Mouse (Mus musculus) cerebellum, adult 9-10 months (tissue): Measurements from ENCODE around the gene Ugt1a7c.
"Not testable (repeated sequence)": the region's sequence is repeated elsewhere in the genome, so short reads cannot be mapped to it uniquely, and the experiment has no call there.

Experiments used
- DNase-seq: peaks from one replicate; pipeline ENCODE4 v3.0.0; 2022

Ugt1a7c gene

DNA sequence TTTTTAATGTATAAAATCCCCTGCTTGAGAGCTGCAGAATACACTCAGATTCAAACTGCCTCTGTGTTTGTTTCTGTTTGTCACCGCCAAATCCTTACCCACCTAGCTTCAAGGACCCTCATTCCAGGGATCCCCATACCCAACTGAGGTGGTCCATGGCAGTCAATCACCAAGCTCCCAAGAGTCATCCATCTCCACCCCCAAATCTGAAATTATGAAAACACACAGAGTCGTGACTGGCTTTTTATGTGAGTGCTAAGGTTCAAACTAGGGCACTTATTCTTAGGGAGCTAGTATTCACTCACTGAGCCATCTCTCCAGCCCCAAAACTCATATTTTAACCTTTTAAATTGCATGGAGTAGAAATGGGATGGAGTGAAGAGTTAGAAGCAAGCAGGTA lies 130.4 kb downstream of the Ugt1a7c start:
- not testable (repeated sequence) for DNase-seq

DNA sequence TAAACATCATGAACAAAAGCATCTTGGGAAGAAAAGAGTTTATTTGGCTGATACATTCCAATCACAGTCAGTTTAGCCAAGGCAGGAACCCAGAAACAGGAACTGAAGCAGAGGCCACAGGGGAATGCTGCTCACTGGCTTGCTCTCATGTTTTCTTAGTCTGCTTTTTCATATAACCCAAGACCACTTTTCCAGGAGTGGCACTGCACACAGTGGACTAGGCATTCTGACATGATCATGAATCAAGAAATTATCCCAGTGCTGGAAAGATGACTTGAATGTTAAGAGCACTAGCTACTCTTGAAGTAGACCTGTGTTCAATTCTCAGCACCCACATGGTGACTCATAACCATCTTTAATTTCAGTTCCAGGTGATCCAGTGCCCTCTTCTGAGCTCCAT lies 130.9 kb downstream of the Ugt1a7c start:
- DNase-seq: no peak

DNA sequence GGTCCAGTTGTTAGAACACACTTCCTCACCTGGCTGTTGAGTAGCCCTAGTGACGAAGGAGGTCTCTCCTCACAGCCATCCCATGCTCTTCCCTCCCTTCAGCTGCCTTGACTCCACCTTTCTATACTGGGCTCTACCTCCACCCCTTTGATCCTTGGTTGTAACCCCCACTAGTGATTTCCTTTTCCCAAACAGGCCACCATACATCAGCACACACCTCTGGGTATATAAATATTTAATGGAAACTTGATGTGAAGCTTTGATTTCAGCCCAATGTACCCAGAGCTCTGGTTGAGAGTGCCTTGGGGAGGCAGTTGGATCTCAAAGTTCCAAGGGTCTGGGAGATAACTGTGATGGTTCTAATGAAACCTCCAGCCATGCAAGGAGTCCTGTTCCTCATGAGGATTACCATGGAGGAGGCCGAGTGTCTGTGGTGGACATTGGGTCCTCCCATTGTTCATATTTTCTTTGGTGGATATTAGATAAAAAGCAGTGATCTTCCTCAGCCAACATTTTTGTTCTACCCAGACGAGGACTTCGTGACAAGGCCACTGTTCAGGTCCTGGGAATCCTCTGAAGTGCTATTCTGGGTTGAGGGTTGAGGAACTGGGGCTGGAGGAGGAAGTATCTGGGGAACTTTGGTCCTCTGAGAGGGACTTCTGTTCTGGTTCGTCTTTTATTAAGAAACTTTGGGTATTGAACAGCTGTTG lies 132.0 kb downstream of the Ugt1a7c start, which contains the start of gene Mroh2a:
Gene Mroh2a, plus strand, starts transcription at position 317 of the 710 bp plus-strand sequence.
- no peak for DNase-seq

DNA sequence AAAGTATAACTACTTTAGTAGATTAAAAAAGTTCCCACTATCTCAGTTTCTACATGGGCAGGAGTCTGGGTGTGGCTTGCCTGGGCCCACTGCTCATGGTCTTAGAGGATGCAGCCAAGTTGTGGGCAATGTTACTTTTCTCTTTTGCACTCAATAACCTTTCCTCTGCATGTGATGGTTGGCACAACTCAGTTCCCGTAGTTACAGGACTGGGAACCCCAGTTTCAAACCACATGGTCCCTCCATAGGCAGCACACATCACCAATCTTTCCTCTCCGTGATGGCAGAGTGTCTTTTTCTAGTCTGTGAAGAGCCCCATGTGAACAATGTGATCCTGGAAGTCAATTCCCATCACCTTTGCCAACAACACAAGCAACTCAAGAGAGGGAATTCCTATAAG lies 132.6 kb downstream of the Ugt1a7c start:
- no peak for DNase-seq

DNA sequence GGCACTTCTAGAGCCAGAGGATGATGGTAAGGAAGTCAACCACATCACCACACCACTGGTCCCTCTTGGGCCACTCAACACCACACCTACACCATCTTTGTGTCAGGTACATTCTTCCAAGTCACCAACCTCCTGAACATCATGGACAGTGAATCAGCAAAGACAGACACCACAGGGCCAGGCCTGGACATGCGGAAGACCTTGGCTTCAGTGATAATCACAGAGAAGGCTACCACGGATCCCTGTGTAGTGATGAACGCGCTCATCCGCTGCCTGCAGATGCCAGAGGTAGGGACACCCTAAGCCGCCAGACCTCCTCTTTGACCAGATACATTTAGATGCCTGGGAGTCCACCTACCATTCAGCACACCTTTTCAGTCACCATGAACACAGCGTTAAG lies 133.3 kb downstream of the Ugt1a7c start:
- DNase-seq: no peak

DNA sequence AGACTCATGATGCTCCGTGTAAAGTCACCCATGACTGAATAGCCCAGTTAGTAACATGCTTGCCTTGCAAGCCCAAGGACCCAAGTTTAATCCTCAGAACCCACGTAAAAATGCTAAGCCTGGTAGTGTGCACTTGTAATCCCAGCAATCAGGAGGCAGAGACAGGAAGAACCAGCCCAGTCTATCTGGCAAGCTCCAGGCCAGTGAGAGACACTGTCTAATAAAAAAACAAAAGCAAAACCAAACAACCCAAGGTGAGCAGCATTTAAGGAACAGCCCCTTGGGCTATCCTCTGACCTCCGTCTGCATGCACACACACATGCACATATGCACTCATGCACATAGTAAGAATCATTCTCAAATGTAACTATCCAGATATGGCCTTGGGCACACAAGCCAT lies 134.7 kb downstream of the Ugt1a7c start:
- no peak for DNase-seq

DNA sequence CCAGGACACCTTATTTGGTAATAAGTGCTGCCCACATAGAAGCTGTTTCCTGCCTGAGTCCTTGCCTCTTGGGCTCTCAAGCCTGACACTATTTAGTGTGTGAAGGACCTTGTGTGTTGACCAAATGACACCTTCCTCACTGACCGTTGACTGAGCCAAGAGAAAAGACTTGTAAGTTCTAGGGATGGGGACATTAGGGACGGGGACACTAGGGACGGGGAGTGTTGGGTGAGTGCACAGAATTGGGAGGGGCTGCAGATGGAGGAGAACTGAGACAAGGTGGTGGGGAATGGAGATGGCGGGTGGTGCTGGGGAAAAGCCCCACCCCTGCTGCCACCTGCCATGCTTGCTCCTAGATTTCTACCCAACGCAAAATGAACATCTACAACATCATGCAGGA lies 135.1 kb downstream of the Ugt1a7c start:
- DNase-seq: no peak

DNA sequence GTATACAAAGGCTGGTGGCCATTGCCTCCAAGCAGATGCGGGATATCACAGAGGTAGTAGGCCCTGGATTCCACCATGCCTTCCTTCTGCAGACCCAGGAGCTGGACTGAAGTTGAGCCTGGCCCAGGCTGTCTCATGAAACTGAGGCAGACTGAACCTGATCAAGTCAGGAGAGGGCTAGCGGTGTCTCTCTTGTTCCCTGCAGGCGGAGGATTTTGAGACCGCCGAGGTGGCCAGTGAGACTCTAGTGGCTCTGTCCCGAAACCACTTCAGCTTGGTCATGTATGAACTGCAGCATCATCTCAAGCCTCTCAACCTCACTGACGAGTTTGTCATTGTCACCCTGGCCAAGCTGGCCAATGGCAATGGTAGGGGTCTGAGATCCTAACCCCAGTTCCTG lies 135.6 kb downstream of the Ugt1a7c start:
- no peak for DNase-seq

DNA sequence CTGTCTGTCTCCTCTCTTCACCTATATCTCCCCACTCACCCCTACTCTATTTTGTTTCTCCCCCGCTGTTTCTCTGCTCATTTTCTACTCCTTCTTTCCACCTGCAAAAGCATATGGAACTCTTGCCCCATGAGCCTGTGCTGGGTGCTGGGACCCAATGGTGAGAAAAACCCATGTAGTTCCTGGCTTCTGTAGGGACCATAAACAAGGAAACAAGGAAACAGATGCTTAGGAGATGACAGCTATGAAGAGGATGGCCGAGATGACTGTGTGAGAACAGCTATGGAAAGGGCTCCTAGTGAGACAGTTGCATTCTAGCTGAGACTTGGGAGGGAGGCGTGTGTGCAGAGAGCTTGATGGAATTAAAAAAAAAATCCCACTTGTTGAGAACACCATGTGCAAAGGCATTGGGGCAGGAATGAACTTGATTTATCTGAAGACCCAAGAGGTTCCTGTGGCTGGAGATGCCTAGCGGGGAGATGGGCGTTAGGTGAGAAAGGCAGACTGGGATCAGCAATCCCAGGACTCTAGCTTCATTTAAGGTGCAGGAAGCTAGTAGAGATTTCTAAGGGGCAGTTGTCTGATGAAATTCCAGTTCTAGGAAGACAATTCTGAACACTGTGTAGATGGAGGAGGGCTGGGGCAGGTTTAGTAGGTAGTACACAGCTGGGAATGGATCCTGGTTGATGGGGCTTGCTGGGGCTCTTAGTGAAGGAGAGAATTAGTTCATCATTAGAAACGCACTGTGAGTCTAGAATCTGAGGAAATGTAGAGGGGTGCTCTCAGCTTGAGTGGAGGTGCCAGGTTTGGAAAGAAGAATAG lies 136.3 kb downstream of the Ugt1a7c start:
- no peak for DNase-seq

DNA sequence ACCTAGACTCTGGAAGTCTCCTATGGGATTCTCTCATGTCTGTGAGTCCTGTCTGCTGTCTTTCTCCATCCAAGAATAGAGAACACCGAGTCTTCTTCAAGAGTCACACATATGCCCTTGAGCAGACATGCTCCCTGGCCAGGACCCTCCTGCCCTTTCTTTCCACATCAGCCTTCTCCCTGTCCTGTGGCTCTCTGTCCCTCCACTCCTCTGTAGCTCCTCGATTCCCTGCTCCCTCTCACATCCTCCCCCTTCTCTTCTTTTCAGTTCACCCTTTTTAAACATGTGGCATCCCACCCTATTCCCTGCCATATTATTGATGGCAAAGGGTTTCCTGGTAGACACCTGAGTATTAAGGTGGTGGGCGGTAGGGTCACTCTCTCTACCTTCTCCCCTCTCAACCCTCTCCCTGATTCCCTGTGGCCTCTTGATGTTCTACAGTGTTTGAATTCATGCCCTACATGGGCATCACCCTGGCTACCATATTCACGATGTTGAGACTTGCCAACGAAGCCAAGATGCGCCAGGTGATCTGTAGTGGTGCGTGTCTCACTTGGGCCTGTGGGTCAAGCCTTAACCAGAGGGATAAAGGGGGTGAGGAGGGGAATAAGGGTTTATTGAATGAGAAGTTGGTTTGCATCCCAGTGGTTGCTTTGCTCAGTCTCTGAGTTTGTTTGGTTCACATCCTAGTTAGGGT lies 137.1 kb downstream of the Ugt1a7c start:
- DNase-seq: no peak

DNA sequence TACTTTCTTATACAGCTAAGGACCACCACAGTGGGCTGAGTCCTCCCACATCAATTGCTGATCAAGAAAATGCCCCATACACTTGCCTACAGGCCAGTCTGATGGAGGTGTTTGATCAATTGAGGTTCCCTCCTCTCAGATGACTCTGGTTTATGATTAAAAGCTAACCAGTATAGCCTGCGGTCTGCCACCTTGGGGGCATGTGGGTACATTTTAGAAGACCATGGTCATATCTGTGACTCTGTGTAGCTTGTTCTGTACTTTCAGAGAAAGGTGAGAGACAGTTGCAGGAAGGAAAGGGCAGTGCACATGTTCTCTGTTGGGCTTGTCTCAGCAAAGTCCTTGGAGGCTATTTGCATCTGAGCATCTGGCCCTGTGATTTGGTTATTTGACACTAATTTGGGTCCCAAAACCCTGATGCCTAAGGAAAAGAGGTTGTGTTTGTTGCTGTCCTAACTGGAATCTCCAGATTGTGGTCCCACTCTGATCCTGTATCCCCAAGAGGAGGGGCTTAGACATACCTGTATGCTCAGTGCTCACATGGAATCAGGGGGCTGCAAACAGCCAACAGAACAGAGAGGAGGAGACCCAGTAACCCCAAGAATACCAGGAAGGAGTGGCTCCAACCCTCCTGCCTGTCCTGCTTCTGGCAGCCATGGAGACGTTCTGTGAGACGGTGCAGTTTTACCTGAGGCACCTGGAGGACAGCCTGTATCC lies 138.0 kb downstream of the Ugt1a7c start:
- DNase-seq: no peak

DNA sequence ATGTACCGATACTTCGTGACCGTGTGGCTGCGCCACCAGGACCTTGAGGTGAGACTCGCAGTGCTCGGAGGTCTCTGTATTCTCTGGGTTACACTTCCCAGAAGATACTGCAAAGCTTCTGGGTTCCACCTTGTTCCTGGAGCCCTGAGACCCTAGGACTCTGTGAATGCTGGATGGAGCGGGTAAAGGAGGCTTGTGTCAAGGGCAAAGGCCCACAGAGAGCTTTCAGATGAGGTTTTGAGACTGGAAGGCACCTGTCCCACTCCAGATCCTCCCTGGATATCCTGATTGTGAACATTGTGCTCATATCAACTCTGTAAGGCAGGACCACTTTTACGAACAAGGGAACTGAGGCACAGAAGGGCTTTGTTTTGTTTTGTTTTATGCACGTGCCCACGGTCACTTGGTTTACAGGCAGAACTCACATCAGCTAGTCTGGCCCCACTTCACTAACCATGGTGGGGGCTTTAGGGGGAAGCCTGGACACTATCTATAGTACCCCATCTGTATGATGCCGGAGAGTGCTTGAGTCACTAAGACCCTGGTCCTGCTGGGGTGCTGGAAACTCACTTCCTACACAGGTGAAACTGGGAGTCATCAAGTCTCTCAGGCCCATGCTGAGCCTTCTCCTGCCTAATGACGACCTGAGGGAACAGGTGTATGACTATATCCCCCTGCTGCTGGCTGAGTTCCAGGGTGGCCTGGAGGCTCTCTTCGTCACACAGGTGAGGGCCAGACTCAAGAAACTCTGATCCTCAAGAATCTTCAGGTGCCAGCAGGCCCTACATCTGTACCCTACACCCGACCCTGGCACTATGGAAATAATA lies 138.8 kb downstream of the Ugt1a7c start:
- DNase-seq: no peak

DNA sequence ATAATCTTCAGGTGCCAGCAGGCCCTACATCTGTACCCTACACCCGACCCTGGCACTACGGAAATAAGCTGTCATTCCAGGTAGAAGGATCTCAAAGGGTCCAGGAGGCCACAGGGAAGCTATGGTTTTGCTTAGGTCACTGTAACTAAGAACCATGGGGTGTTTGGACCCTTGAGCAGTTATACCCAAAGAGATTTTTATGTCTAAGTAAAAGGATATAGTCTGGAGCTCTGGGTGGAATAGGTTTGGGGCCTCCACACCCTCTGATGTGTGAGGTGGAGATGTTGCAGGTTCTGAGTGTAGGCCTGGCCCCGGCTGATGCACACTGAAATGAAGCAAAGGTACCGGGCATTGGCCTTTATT lies 139.4 kb downstream of the Ugt1a7c start:
- no peak for DNase-seq

DNA sequence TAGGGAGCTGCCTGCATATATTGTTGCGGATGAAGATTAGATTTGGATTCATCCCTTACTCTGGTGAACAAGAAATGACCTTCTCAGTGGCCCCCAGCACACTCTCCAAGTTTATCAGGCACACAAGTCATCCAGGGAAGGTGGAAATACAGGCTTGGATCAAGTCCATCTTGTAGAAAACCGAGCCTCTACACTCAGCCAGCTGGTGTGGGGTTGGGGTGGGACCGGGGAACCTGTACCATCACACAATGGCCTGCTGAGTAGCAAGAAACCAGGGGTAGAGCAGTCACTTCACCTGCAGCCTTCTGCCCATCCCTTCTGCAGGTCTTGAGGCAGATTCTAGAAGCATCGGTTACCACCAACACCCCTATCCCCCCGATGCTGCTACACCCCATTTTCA lies 139.8 kb downstream of the Ugt1a7c start:
- DNase-seq: no peak

DNA sequence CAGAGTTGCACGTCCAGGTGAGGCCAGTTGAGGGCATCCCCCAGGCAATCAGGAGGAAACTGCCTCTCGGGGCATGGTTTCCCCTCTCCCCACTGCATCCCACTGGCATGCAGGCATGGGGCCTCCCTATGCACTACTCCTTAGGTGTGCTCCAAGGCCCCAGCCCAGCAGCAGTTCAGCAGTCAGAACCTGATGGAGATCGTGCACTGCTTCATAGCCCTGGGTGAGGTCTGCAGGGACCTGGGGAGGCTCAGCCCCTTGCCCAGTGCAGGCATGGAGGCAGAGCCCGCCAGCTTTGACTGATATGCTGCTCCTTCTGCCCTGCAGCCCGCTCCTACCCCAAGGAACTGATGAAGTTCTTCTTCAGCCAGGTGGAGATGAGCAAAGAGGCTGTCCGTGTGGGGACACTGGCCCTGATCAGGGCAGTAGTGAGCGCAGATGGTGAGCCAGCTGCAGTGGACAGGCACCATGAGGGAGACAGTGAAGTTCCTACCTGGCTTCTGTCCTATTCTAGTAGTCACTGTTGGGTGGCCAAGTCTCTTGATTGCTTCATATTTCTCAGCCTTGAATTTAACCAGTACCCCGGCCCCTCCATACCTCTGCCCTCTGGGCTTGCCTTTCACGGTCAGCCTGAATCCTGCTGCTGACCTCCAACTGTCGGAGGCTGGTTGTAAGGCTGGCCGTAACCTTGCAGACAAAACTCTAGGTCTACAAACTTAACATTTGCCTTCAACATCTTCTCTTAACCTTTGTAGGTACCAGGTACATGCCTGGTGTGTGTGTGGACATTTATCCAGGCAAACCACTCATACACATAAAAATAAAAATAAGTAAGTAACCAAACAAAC lies 140.4 kb downstream of the Ugt1a7c start:
- no peak for DNase-seq

DNA sequence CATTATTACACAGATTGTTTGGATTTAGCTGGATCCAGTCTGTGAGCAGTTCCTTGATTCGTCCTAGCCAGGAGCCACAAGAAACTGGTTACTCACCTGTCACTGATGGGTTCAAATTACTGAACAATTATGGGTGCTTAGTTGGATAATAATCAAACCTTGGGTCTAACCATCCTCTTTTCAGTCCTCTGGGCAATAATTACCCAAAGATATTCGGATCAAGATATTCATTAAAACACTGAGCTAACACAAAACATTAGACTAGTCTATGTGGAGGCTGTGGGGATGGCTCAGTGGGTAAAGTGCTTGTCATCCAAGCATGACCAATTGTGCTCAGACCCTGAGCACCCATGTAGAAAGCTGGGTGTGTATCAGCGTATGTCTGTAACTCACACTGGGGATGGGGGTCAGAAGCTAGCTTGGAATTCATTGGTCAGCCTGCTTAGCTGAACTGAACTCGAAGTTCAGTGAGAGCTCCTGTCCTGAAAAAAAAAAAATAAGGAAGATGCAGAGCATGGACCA lies 141.1 kb downstream of the Ugt1a7c start:
- no peak for DNase-seq

DNA sequence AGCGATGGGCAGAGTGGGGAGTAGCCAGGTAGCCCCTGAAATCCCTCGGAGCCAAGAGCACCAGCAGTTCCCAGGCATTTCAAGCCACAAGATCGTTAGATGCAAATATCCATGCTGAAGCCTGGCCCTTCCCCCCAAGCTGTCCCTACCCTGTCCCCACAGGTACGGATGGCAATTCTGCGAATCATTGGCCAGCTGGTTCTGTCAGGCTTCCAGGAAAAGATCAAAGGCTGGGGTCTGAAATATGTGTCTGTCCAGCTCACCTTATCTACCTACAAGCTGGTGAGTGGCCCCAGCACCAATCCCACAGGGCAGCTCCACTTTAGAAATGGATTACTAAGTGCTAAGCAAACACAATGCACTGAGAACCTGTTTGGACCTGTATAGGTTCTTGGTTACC lies 142.4 kb downstream of the Ugt1a7c start:
- no peak for DNase-seq

DNA sequence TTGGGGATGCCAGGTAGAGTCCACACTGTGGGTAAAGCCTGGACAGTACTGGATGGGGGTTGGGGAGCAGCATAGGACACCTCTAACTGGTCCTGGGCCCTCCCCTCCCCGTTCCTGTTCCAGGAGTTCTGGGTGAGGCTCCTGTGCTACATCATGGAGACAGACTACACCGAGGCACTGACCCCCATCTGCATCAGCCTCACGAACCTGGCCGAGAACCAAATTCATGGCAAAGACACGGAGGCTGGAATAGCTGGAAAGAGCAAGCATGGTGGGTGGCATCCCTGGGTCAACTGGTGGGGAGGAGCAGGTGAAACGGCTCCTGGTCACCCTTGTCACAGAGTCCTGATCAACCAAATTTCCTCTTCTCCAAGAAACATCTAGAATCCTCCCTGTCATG lies 143.9 kb downstream of the Ugt1a7c start:
- DNase-seq: no peak

DNA sequence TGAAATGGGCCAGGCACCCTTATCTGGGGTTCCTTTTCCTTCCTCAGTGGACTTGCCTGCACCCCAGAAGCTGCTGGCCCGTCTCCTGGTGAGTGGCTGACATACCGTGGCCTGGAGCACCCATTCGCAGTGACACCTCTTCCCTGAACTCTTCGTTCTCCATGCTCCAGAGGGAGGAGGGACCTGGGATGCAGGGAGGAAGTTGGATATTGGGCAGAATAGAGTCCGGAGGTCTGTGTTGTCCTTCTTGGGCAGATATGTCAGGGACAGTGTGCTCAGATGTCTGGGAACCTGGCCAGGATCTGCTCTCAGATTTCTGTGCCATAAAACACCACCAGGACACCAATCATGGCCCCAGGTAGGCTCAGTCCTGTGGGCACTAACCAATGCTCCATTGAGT lies 145.2 kb downstream of the Ugt1a7c start:
- no peak for DNase-seq

DNA sequence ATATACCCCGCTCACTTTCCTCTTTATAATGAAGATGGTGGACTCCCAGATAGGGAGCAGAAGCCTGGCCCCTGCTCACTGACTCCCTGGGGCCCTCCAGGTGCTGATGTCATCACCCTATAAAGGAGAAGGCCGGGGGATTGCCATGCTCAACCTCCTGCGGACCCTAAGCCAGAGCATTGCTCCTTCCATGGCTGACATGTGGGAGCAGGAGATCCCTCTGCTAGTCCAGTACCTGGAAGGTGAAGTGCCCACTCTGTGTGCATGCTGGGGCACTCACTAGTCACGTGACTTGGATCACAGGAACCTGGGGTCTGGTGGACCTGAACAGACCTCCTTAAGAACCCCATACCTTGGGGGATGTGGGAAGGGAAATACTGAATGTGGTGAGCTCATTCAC lies 145.7 kb downstream of the Ugt1a7c start:
- no peak for DNase-seq

DNA sequence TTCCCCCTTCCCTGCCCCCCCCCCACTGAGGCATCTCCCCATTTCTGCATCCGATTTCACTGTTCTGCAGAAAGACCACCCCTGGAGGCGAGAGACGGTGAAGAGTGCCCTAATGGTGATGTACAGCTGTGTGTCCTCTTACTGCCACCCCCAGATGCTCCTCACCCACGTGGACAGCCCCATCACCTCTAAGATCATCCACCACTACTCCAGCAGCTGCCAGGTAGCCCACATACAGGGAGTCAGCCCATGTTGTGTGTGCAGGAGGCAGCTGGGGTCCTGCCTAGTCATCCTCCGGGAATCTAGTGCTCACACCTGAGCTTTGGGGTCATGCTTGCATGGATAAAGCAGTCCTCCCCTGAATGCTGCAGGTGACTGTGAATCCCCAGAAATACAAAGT lies 149.0 kb downstream of the Ugt1a7c start:
- DNase-seq: no peak
